Mouse (Mus musculus): ENCODE measurements at regions not wholly inside any gene's neighbourhood (a gene's known extent, or its start where the extent isn't known, plus 50 kb on each side); places are given as distances from the start of the nearest gene placed in this dataset.
A peak's percentile ranks its signal among the peaks of the same experiment; 100 is the strongest.

- no peak for DNase-seq (ENCODE audit: extremely low spot score in 1 of 2, low spot score in 1 of 2)
Measured at GRCm38 (mm10) chr3:104343096-104343495, 122.9 kb upstream of the Magi3 start.

GRCm38 (mm10) chr3:104342220-104342619 is 122.0 kb upstream of the Magi3 start:
- DNase-seq (ENCODE audit: extremely low spot score in 1 of 2, low spot score in 1 of 2): no peak

- DNase-seq (ENCODE audit: extremely low spot score in 1 of 2, low spot score in 1 of 2): no peak
Measured at GRCm38 (mm10) chr3:104340331-104340730, 120.2 kb upstream of the Magi3 start.

GRCm38 (mm10) chr3:104336867-104337266 is 116.7 kb upstream of the Magi3 start:
- DNase-seq (ENCODE audit: extremely low spot score in 1 of 2, low spot score in 1 of 2): no peak

GRCm38 (mm10) chr3:104336308-104336707 is 116.1 kb upstream of the Magi3 start:
- DNase-seq (ENCODE audit: extremely low spot score in 1 of 2, low spot score in 1 of 2): no peak

- DNase-seq (ENCODE audit: extremely low spot score in 1 of 2, low spot score in 1 of 2): no peak
Measured at GRCm38 (mm10) chr3:104334760-104335159, 114.6 kb upstream of the Magi3 start.

GRCm38 (mm10) chr3:104333345-104333744 is 113.2 kb upstream of the Magi3 start:
- DNase-seq (ENCODE audit: extremely low spot score in 1 of 2, low spot score in 1 of 2): no peak

- DNase-seq (ENCODE audit: extremely low spot score in 1 of 2, low spot score in 1 of 2): no peak
Measured at GRCm38 (mm10) chr3:104330646-104331045, 110.5 kb upstream of the Magi3 start.

- DNase-seq (ENCODE audit: extremely low spot score in 1 of 2, low spot score in 1 of 2): no peak
Measured at GRCm38 (mm10) chr3:104327829-104328228, 107.7 kb upstream of the Magi3 start.

GRCm38 (mm10) chr3:104327034-104327729 is 107.0 kb upstream of the Magi3 start:
- DNase-seq (ENCODE audit: extremely low spot score in 1 of 2, low spot score in 1 of 2): no peak

- DNase-seq (ENCODE audit: extremely low spot score in 1 of 2, low spot score in 1 of 2): no peak
Measured at GRCm38 (mm10) chr3:104322591-104322990, 102.4 kb upstream of the Magi3 start.

GRCm38 (mm10) chr3:104320404-104320803 is 100.2 kb upstream of the Magi3 start:
- DNase-seq (ENCODE audit: extremely low spot score in 1 of 2, low spot score in 1 of 2): no peak

- DNase-seq (ENCODE audit: extremely low spot score in 1 of 2, low spot score in 1 of 2): no peak
Measured at GRCm38 (mm10) chr3:104319377-104319776, 99.2 kb upstream of the Magi3 start.

- peak in 1 of 2 experiments; percentile 24 for DNase-seq (ENCODE audit: extremely low spot score in 1 of 2, low spot score in 1 of 2)
Measured at GRCm38 (mm10) chr3:104318911-104319310, 98.7 kb upstream of the Magi3 start.

- no peak for DNase-seq (ENCODE audit: extremely low spot score in 1 of 2, low spot score in 1 of 2)
Measured at GRCm38 (mm10) chr3:104317528-104317927, 97.4 kb upstream of the Magi3 start.

GRCm38 (mm10) chr3:104313063-104313462 is 92.9 kb upstream of the Magi3 start:
- no peak for DNase-seq (ENCODE audit: extremely low spot score in 1 of 2, low spot score in 1 of 2)

GRCm38 (mm10) chr3:104306961-104307360 is 86.8 kb upstream of the Magi3 start:
- DNase-seq (ENCODE audit: extremely low spot score in 1 of 2, low spot score in 1 of 2): no peak

- no peak for DNase-seq (ENCODE audit: extremely low spot score in 1 of 2, low spot score in 1 of 2)
Measured at GRCm38 (mm10) chr3:104305904-104306563, 85.9 kb upstream of the Magi3 start.

GRCm38 (mm10) chr3:104303577-104303976 is 83.4 kb upstream of the Magi3 start:
- no peak for DNase-seq (ENCODE audit: extremely low spot score in 1 of 2, low spot score in 1 of 2)

- DNase-seq (ENCODE audit: extremely low spot score in 1 of 2, low spot score in 1 of 2): no peak
Measured at GRCm38 (mm10) chr3:104300201-104300600, 80.0 kb upstream of the Magi3 start.

GRCm38 (mm10) chr3:104298878-104299277 is 78.7 kb upstream of the Magi3 start:
- DNase-seq (ENCODE audit: extremely low spot score in 1 of 2, low spot score in 1 of 2): no peak

- DNase-seq (ENCODE audit: extremely low spot score in 1 of 2, low spot score in 1 of 2): no peak
Measured at GRCm38 (mm10) chr3:104298409-104298808, 78.2 kb upstream of the Magi3 start.

Measured in layer of hippocampus, postnatal 25 days (tissue).